Mouse (Mus musculus): ENCODE results near the gene Trpv5. TPM values are rescaled to one million over a fixed set of nuclear protein-coding genes. Genes with fewer than 3 reads are reported as not detected.

Trpv5 gene
- polyA plus RNA-seq, 1 experiment: 0.12 TPM

DNA sequence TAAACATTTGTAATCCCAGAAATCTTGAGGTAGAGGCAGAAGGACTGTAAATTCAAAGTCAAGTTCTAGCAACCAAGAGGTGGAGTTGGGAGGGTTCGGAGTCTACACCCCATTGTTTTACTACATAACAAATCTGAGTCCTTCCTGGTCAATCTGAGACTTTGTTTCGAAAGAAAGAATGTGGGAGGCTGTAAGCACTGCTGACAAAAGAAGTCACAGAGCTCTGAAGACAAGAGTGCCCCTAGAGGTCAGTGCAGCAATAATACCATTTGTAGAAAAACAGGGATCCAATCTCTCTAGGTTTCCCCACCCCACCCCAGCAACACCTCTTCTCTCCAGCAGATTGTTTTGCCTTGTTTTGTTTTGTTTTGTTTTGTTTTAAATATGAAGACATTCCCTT lies 18.2 kb downstream of the Trpv5 start:
- Histone ChIP-seq H3K27me3 (ENCODE audit: control insufficient read depth, insufficient read depth, low read length) (no peaks in the 10 kb centered on the region), H3K4me1 (ENCODE audit: control insufficient read depth, insufficient read depth, low read length) (no peaks in the 10 kb centered on the region), H3K36me3 (ENCODE audit: control insufficient read depth, insufficient read depth, low read length) (no peaks in the 10 kb centered on the region), H3K4me3 (ENCODE audit: control insufficient read depth, low read depth, low read length) (no peak overlapping the region), H3K27ac (ENCODE audit: control insufficient read depth, insufficient read depth, low read depth, low read length) (no peak overlapping the region)
- TF ChIP-seq POLR2A (IDR thresholded peaks at IDR 0.05; ENCODE audit: control insufficient read depth, low read depth, low read length) (no peak), CTCF (IDR thresholded peaks at IDR 0.05; ENCODE audit: control insufficient read depth, insufficient read depth, insufficient replicate concordance, low read depth, low read length) (no peak)

DNA sequence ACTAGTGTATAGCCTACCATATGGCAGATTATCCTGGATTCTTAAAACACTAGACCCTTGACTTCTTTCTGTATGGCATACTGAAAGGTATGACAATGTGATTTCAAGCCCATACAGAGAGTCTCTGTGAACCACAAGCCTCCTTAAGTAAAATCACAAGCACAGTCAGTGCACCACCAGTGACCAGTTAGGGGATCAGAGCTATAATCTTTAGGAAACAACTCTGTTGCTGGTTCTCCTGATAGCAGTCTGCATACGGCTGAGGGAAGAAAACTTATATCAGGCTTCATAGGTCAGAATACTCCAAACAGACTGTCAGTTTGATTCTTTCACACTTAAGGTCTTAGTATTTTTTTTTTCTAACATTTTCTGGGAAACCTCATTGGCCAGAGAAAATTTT lies 22.1 kb downstream of the Trpv5 start:
- Histone ChIP-seq H3K4me1 (ENCODE audit: control insufficient read depth, insufficient read depth, low read length) (no peaks in the 10 kb centered on the region), H3K4me3 (ENCODE audit: control insufficient read depth, low read depth, low read length) (no peak overlapping the region), H3K27me3 (ENCODE audit: control insufficient read depth, insufficient read depth, low read length) (no peaks in the 10 kb centered on the region), H3K36me3 (ENCODE audit: control insufficient read depth, insufficient read depth, low read length) (no peaks in the 10 kb centered on the region), H3K27ac (ENCODE audit: control insufficient read depth, insufficient read depth, low read depth, low read length) (no peak overlapping the region)
- TF ChIP-seq POLR2A (IDR thresholded peaks at IDR 0.05; ENCODE audit: control insufficient read depth, low read depth, low read length) (no peak), CTCF (IDR thresholded peaks at IDR 0.05; ENCODE audit: control insufficient read depth, insufficient read depth, insufficient replicate concordance, low read depth, low read length) (no peak)

GRCm38 (mm10) chr6:41654648-41655047 lies 25.9 kb downstream of the Trpv5 start:
- H3K27me3 ChIP-seq (ENCODE audit: control insufficient read depth, insufficient read depth, low read length): no peaks in the 10 kb centered on the region
- no peak overlapping the region for H3K27ac ChIP-seq (ENCODE audit: control insufficient read depth, insufficient read depth, low read depth, low read length)
- TF ChIP-seq POLR2A (IDR thresholded peaks at IDR 0.05; ENCODE audit: control insufficient read depth, low read depth, low read length): no peak
- TF ChIP-seq CTCF (IDR thresholded peaks at IDR 0.05; ENCODE audit: control insufficient read depth, insufficient read depth, insufficient replicate concordance, low read depth, low read length): no peak
- no peaks in the 10 kb centered on the region for H3K36me3 ChIP-seq (ENCODE audit: control insufficient read depth, insufficient read depth, low read length)
- no peak overlapping the region for H3K4me3 ChIP-seq (ENCODE audit: control insufficient read depth, low read depth, low read length)
- H3K4me1 ChIP-seq (ENCODE audit: control insufficient read depth, insufficient read depth, low read length): no peaks in the 10 kb centered on the region

DNA sequence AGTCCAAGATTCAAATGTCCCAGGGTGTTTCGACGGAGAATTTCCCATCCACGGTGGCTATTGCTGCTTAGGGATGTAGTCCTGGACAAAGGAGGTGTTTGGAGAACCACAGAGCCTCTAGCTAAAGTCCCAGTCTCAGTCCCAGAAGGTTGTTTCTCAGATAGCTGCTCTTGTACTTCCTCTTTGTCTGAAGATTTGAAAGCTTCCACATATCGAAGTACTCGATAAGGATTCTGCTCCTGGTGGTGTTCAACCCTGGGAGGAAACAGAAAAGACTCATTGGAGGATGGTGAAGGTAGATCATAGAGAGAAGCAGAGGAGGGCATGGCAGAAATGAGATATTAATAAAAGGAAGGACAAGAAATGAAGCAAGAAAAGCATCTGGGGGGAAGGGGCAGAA lies 27.4 kb downstream of the Trpv5 start:
- H3K27me3 ChIP-seq (ENCODE audit: control insufficient read depth, insufficient read depth, low read length): no peaks in the 10 kb centered on the region
- TF ChIP-seq CTCF (IDR thresholded peaks at IDR 0.05; ENCODE audit: control insufficient read depth, insufficient read depth, insufficient replicate concordance, low read depth, low read length) (no peak), POLR2A (IDR thresholded peaks at IDR 0.05; ENCODE audit: control insufficient read depth, low read depth, low read length) (no peak)
- H3K36me3 ChIP-seq (ENCODE audit: control insufficient read depth, insufficient read depth, low read length): no peaks in the 10 kb centered on the region
- no peak overlapping the region for H3K4me3 ChIP-seq (ENCODE audit: control insufficient read depth, low read depth, low read length)
- no peaks in the 10 kb centered on the region for H3K4me1 ChIP-seq (ENCODE audit: control insufficient read depth, insufficient read depth, low read length)
- no peak overlapping the region for H3K27ac ChIP-seq (ENCODE audit: control insufficient read depth, insufficient read depth, low read depth, low read length)

DNA sequence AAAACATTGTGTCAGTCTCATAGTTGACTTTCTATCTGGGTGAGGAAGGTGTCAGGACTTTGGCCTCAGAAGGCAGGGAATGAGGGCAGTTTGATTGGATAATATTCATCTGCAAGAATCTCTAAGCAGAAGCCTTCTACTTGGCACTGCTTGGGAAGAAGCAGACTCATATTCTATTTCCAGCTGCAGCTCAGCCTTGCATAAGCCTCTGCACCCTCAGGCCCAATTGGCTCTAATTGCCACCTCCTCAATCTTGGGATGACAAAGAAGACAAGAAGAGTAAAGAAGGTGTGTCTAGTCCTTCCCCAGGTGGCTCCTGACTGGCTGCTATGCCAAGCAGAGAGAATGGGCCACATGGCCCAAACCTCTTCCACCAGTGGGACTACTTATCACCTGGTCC lies 33.9 kb downstream of the Trpv5 start:
- Histone ChIP-seq H3K4me1 (ENCODE audit: control insufficient read depth, insufficient read depth, low read length) (no peaks in the 10 kb centered on the region), H3K36me3 (ENCODE audit: control insufficient read depth, insufficient read depth, low read length) (no peaks in the 10 kb centered on the region), H3K27ac (ENCODE audit: control insufficient read depth, insufficient read depth, low read depth, low read length) (no peak overlapping the region), H3K27me3 (ENCODE audit: control insufficient read depth, insufficient read depth, low read length) (no peaks in the 10 kb centered on the region), H3K4me3 (ENCODE audit: control insufficient read depth, low read depth, low read length) (no peak overlapping the region)
- no peak for TF ChIP-seq CTCF (IDR thresholded peaks at IDR 0.05; ENCODE audit: control insufficient read depth, insufficient read depth, insufficient replicate concordance, low read depth, low read length)
- TF ChIP-seq POLR2A (IDR thresholded peaks at IDR 0.05; ENCODE audit: control insufficient read depth, low read depth, low read length): no peak

DNA sequence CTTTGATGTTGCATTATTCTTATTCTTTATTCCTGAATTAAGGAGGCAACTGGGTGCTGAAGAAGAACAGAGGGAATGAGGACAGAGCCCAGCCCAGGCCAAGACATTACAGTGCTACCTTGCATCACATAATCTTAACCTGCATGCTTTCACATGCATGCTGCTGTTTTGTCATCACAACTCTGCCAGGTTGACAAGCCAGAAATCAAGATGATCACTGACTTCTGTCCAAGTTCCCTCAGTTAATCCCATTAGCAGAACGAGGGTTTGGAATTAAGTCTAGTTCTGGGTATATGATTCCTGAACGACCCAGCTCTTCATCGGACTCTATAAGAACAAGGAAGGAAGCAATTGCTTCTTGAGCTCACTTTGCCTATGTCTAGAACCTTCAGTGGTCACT lies 34.3 kb downstream of the Trpv5 start:
- no peaks in the 10 kb centered on the region for H3K27me3 ChIP-seq (ENCODE audit: control insufficient read depth, insufficient read depth, low read length)
- TF ChIP-seq POLR2A (IDR thresholded peaks at IDR 0.05; ENCODE audit: control insufficient read depth, low read depth, low read length) (no peak), CTCF (IDR thresholded peaks at IDR 0.05; ENCODE audit: control insufficient read depth, insufficient read depth, insufficient replicate concordance, low read depth, low read length) (no peak)
- H3K27ac ChIP-seq (ENCODE audit: control insufficient read depth, insufficient read depth, low read depth, low read length): no peak overlapping the region
- H3K36me3 ChIP-seq (ENCODE audit: control insufficient read depth, insufficient read depth, low read length): no peaks in the 10 kb centered on the region
- H3K4me1 ChIP-seq (ENCODE audit: control insufficient read depth, insufficient read depth, low read length): no peaks in the 10 kb centered on the region
- no peak overlapping the region for H3K4me3 ChIP-seq (ENCODE audit: control insufficient read depth, low read depth, low read length)

DNA sequence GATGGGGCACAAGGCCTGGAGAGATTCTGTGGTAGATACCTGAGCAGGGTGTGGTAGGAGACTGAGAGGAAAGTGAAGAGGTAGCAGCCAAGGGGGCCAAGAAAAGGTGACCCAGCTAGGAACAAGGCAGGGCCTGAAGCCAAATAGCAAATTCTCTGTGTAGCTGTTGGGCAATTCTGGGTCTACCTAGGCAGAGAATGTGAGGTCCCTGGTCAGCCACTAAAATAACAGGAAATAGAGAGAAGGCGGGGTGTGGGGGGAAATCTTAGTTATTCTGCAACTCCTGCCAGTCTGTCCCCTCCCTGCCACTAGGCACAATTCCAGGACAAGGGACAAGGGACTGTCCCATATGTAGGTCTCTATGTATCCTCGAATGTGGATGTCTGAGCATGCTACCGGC lies 37.3 kb downstream of the Trpv5 start:
- Histone ChIP-seq H3K4me1 (ENCODE audit: control insufficient read depth, insufficient read depth, low read length) (no peaks in the 10 kb centered on the region), H3K36me3 (ENCODE audit: control insufficient read depth, insufficient read depth, low read length) (no peaks in the 10 kb centered on the region), H3K4me3 (ENCODE audit: control insufficient read depth, low read depth, low read length) (no peak overlapping the region), H3K27me3 (ENCODE audit: control insufficient read depth, insufficient read depth, low read length) (no peaks in the 10 kb centered on the region), H3K27ac (ENCODE audit: control insufficient read depth, insufficient read depth, low read depth, low read length) (no peak overlapping the region)
- TF ChIP-seq CTCF (IDR thresholded peaks at IDR 0.05; ENCODE audit: control insufficient read depth, insufficient read depth, insufficient replicate concordance, low read depth, low read length) (no peak), POLR2A (IDR thresholded peaks at IDR 0.05; ENCODE audit: control insufficient read depth, low read depth, low read length) (no peak)

GRCm38 (mm10) chr6:41642765-41643164 lies 37.8 kb downstream of the Trpv5 start:
- no peak overlapping the region for H3K27ac ChIP-seq (ENCODE audit: control insufficient read depth, insufficient read depth, low read depth, low read length)
- TF ChIP-seq POLR2A (IDR thresholded peaks at IDR 0.05; ENCODE audit: control insufficient read depth, low read depth, low read length) (no peak), CTCF (IDR thresholded peaks at IDR 0.05; ENCODE audit: control insufficient read depth, insufficient read depth, insufficient replicate concordance, low read depth, low read length) (no peak)
- no peaks in the 10 kb centered on the region for H3K4me1 ChIP-seq (ENCODE audit: control insufficient read depth, insufficient read depth, low read length)
- H3K4me3 ChIP-seq (ENCODE audit: control insufficient read depth, low read depth, low read length): no peak overlapping the region
- H3K36me3 ChIP-seq (ENCODE audit: control insufficient read depth, insufficient read depth, low read length): no peaks in the 10 kb centered on the region
- no peaks in the 10 kb centered on the region for H3K27me3 ChIP-seq (ENCODE audit: control insufficient read depth, insufficient read depth, low read length)

Data from testis, adult 2 months (tissue).